Mouse (Mus musculus): ENCODE measurements around the gene Enox2.

Gene Enox2

DNA sequence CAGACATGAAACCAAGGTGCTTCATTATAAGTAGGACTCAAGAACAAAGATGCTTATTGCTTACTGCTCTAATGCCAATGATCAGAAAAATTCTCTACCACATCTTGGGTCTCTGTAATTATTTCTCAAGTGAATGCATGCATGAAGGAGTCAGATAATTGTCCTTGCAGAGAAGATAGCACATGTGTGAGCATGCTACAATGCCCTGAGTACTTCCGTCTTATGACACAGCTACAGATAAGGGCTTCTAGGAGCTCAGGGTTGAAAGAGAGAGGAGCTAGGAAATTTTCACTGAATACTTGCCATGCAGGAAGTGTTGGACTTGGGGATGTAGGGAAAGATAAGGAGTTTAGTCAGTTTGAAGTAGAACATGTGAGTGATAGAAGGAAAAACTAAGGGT, 285.2 kb downstream of the Enox2 start:
- DNase-seq (ENCODE audit: low read depth, low spot score): no peak

DNA sequence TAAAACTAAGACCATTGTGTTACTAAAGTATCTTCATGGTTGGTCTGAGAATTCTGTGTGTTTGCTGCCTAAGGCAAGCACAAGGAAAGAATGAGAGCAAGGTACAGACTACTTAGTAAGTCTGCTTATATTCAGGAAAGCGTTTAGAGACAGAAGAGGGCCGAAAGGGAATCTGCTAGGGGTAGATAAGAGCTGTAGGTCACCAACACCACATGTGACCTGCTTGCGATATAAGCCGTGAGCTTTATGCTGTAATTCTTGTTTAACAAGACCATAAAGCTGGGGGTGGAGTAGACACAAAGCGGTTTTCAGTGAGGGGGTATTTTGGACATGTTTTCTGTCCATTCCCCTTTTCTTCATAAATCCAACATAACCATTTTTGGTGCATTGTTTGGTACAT, 302.4 kb downstream of the Enox2 start:
- no peak for DNase-seq (ENCODE audit: low read depth, low spot score)

DNA sequence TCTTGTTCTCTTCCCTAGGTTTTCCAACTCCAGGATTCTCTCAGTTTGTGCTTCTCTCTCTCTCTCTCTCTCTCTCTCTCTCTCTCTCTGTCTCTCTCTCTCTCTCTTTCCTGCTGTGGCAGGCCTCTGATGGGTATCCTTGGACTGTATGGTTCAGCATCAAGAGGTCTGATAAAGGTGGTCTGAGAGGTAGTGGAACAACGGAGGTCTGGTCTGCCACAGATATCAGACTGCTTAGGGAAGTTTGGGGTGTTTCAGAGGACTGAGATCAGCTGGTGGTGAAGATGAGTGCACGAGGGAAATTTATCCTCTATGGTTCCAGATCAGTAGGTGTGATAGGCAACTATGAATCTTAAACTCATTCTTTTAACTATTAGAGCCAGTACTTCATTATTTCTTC, 303.6 kb downstream of the Enox2 start:
- DNase-seq (ENCODE audit: low read depth, low spot score): no peak

Measured in A20 (cell line).